Mouse (Mus musculus): ENCODE data around the gene Egfl7. TPM values are rescaled to one million over a fixed set of nuclear protein-coding genes. Genes with fewer than 3 reads are reported as not detected.

The Egfl7 gene
- polyA plus RNA-seq, 1 experiment = 96.8 TPM

GRCm38 (mm10) chr2:26607056-26607910 lies 27.5 kb downstream of the Egfl7 start:
- H3K36me3 ChIP-seq (ENCODE audit: control insufficient read depth, insufficient read depth, low read length) = no peaks in the 10 kb centered on the region
- WGBS = 32% methylated on average over 6 of the region's 6 CpGs
- H3K27me3 ChIP-seq (ENCODE audit: control insufficient read depth, insufficient read depth, low read length) = no peaks in the 10 kb centered on the region
- H3K4me1 ChIP-seq (ENCODE audit: control insufficient read depth, insufficient read depth, insufficient read length, low read length) = peaks cover 55% of the 10 kb centered on the region
- H3K27ac ChIP-seq (ENCODE audit: insufficient read depth, low read depth, low read length) = peak overlapping the region; percentile 91
- TF ChIP-seq CTCF (IDR thresholded peaks at IDR 0.05; ENCODE audit: extremely low read depth, insufficient read length, insufficient replicate concordance, low read depth, low read length) = no peak
- no peak for TF ChIP-seq POLR2A (IDR thresholded peaks at IDR 0.05; ENCODE audit: low read depth, low read length)
- H3K4me3 ChIP-seq (ENCODE audit: low read depth, low read length) = no peak overlapping the region

DNA sequence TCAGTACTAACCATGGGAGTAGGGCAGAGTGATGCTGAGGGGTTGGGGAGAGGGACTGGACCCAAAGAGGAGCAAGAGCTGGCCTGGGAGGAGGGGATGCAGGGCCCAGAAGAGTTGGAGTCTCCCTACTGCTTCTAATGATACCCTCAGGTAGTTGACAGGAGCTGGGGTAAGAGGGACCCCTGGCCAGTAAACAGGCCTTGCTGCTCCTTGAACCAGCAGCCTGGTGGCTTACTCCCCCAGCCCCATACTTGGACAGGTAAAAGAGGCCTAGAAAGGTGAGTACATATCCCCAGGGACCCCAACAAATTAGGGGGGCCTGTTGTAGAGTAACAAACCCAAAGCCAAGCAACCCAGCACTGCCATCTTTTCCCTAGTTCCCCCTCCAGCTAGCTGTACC lies 29.0 kb downstream of the Egfl7 start:
- H3K27me3 ChIP-seq (ENCODE audit: control insufficient read depth, insufficient read depth, low read length) = no peaks in the 10 kb centered on the region
- no peaks in the 10 kb centered on the region for H3K36me3 ChIP-seq (ENCODE audit: control insufficient read depth, insufficient read depth, low read length)
- TF ChIP-seq CTCF (IDR thresholded peaks at IDR 0.05; ENCODE audit: extremely low read depth, insufficient read length, insufficient replicate concordance, low read depth, low read length) (no peak), POLR2A (IDR thresholded peaks at IDR 0.05; ENCODE audit: low read depth, low read length) (no peak)
- H3K4me1 ChIP-seq (ENCODE audit: control insufficient read depth, insufficient read depth, insufficient read length, low read length) = peaks cover 62% of the 10 kb centered on the region
- no peak overlapping the region for H3K27ac ChIP-seq (ENCODE audit: insufficient read depth, low read depth, low read length)
- no peak overlapping the region for H3K4me3 ChIP-seq (ENCODE audit: low read depth, low read length)

DNA sequence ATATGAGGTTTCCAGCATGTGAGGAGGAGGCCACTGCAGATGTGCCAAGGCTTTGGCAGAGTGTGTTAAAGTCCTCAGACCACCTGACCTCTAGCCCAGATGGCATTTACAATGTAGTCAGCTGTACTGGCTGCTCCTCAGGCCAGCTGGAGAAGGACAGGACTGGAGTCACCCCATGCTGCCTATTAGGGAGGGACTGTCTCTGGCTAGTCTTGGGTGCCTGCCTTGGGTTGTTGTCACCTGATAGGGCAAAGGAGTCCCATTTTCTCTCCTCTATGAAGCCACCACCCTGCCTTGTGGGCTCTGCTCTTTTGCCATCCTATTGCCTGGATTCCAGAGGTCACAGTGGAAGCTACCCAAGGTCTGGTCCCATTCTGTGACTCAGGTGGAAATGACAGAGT lies 29.4 kb downstream of the Egfl7 start:
- Histone ChIP-seq H3K27me3 (ENCODE audit: control insufficient read depth, insufficient read depth, low read length) (no peaks in the 10 kb centered on the region), H3K36me3 (ENCODE audit: control insufficient read depth, insufficient read depth, low read length) (no peaks in the 10 kb centered on the region), H3K27ac (ENCODE audit: insufficient read depth, low read depth, low read length) (peak overlapping the region; percentile 29), H3K4me1 (ENCODE audit: control insufficient read depth, insufficient read depth, insufficient read length, low read length) (peaks cover 62% of the 10 kb centered on the region), H3K4me3 (ENCODE audit: low read depth, low read length) (no peak overlapping the region)
- TF ChIP-seq CTCF (IDR thresholded peaks at IDR 0.05; ENCODE audit: extremely low read depth, insufficient read length, insufficient replicate concordance, low read depth, low read length) = no peak
- TF ChIP-seq POLR2A (IDR thresholded peaks at IDR 0.05; ENCODE audit: low read depth, low read length) = no peak

DNA sequence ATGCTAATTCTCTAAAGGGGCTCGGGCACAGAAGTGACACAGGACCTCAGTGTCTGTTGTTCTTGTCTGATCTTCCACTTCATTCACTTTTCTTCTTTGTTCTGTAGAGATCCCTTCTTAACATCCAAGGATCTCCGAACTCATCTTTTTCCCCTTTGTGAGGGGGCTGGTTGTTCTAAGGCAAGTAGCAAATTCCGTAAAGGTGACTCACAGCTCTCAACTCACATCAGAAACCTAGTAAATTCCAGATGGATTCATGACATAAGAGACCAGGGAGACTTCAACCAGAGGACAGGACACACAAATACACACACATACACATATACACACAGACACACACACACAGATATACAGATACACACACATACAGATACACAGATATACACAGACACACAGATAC lies 30.7 kb downstream of the Egfl7 start:
- no peaks in the 10 kb centered on the region for H3K36me3 ChIP-seq (ENCODE audit: control insufficient read depth, insufficient read depth, low read length)
- no peak overlapping the region for H3K4me3 ChIP-seq (ENCODE audit: low read depth, low read length)
- H3K27me3 ChIP-seq (ENCODE audit: control insufficient read depth, insufficient read depth, low read length) = no peaks in the 10 kb centered on the region
- H3K27ac ChIP-seq (ENCODE audit: insufficient read depth, low read depth, low read length) = peak overlapping the region; percentile 29
- 83% methylated on average over 3 of the region's 3 CpGs for WGBS
- TF ChIP-seq POLR2A (IDR thresholded peaks at IDR 0.05; ENCODE audit: low read depth, low read length) = no peak
- no peak for TF ChIP-seq CTCF (IDR thresholded peaks at IDR 0.05; ENCODE audit: extremely low read depth, insufficient read length, insufficient replicate concordance, low read depth, low read length)
- H3K4me1 ChIP-seq (ENCODE audit: control insufficient read depth, insufficient read depth, insufficient read length, low read length) = peaks cover 64% of the 10 kb centered on the region

GRCm38 (mm10) chr2:26611054-26611453 lies 31.2 kb downstream of the Egfl7 start:
- no peaks in the 10 kb centered on the region for H3K27me3 ChIP-seq (ENCODE audit: control insufficient read depth, insufficient read depth, low read length)

GRCm38 (mm10) chr2:26611896-26612295 lies 32.1 kb downstream of the Egfl7 start:
- Histone ChIP-seq H3K4me1 (ENCODE audit: control insufficient read depth, insufficient read depth, insufficient read length, low read length) (peaks cover 57% of the 10 kb centered on the region), H3K27ac (ENCODE audit: insufficient read depth, low read depth, low read length) (peak overlapping the region; percentile 93), H3K36me3 (ENCODE audit: control insufficient read depth, insufficient read depth, low read length) (no peaks in the 10 kb centered on the region), H3K4me3 (ENCODE audit: low read depth, low read length) (no peak overlapping the region), H3K27me3 (ENCODE audit: control insufficient read depth, insufficient read depth, low read length) (no peaks in the 10 kb centered on the region)
- no peak for TF ChIP-seq CTCF (IDR thresholded peaks at IDR 0.05; ENCODE audit: extremely low read depth, insufficient read length, insufficient replicate concordance, low read depth, low read length)
- TF ChIP-seq POLR2A (IDR thresholded peaks at IDR 0.05; ENCODE audit: low read depth, low read length) = no peak

More at GRCm38 (mm10) chr2:26611054-26611453, 31.2 kb downstream of the Egfl7 start:
- no peak overlapping the region for H3K4me3 ChIP-seq (ENCODE audit: low read depth, low read length)
- peak overlapping the region; percentile 93 for H3K27ac ChIP-seq (ENCODE audit: insufficient read depth, low read depth, low read length)
- TF ChIP-seq POLR2A (IDR thresholded peaks at IDR 0.05; ENCODE audit: low read depth, low read length) (no peak), CTCF (IDR thresholded peaks at IDR 0.05; ENCODE audit: extremely low read depth, insufficient read length, insufficient replicate concordance, low read depth, low read length) (no peak)
- no peaks in the 10 kb centered on the region for H3K36me3 ChIP-seq (ENCODE audit: control insufficient read depth, insufficient read depth, low read length)
- peaks cover 66% of the 10 kb centered on the region for H3K4me1 ChIP-seq (ENCODE audit: control insufficient read depth, insufficient read depth, insufficient read length, low read length)

DNA sequence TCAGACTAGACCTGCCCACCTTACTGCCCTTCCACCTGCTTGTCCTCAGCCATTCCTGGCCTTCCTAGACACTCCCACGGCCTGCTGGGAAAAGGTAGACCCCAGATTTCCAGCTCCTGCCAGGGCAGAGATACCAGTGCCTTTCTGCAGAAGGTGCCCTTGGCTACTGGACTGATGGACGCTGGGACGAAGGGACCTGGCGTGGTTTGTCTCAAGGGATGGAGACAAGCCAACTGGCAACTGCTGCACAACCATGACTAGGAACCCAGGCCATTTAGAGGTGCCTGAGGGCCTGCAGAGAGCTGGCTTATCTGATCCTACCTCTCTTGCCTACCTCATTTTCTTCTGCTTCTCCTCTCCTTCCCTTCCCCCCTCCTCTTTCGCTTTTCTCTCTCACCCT lies 35.1 kb downstream of the Egfl7 start:
- Histone ChIP-seq H3K36me3 (ENCODE audit: control insufficient read depth, insufficient read depth, low read length) (no peaks in the 10 kb centered on the region), H3K4me3 (ENCODE audit: low read depth, low read length) (no peak overlapping the region), H3K4me1 (ENCODE audit: control insufficient read depth, insufficient read depth, insufficient read length, low read length) (peaks cover 31% of the 10 kb centered on the region), H3K27me3 (ENCODE audit: control insufficient read depth, insufficient read depth, low read length) (no peaks in the 10 kb centered on the region), H3K27ac (ENCODE audit: insufficient read depth, low read depth, low read length) (peak overlapping the region; percentile 47)
- WGBS = 39% methylated on average over 5 of the region's 5 CpGs
- TF ChIP-seq POLR2A (IDR thresholded peaks at IDR 0.05; ENCODE audit: low read depth, low read length) = no peak
- TF ChIP-seq CTCF (IDR thresholded peaks at IDR 0.05; ENCODE audit: extremely low read depth, insufficient read length, insufficient replicate concordance, low read depth, low read length) = no peak

Measured in small intestine, adult 2 months (tissue).